Mouse (Mus musculus) limb, embryonic 10.5 days (tissue): ENCODE measurements around the gene Tlcd1. TPM values are rescaled to one million over a fixed set of nuclear protein-coding genes. Genes with fewer than 3 reads are reported as not detected.

Experiments used
- DNase-seq: peaks from one replicate; pipeline ENCODE4 v3.0.0-alpha.2; 2017; ENCODE audit warnings: low spot score
- H3K27ac ChIP-seq: fragments of 300-500 bp; sonication (generic); 2 replicates; pipeline ENCODE4 v1.5.1; 2016; ENCODE audit warnings: mild to moderate bottlenecking
- H3K27me3 ChIP-seq: fragments of 300-500 bp; sonication (generic); 2 replicates; pipeline ENCODE4 v1.6.1; 2016; ENCODE audit warnings: low read depth, mild to moderate bottlenecking; ENCODE audit not compliant: poor library complexity, severe bottlenecking
- H3K36me3 ChIP-seq: fragments of 300-500 bp; sonication (generic); 2 replicates; pipeline ENCODE4 v1.6.1; 2016; ENCODE audit warnings: mild to moderate bottlenecking, moderate library complexity
- H3K4me1 ChIP-seq: fragments of 300-500 bp; sonication (generic); 2 replicates; pipeline ENCODE4 v1.6.1; 2016
- H3K4me3 ChIP-seq: fragments of 300-500 bp; sonication (generic); 2 replicates; pipeline ENCODE4 v1.5.1; 2016; ENCODE audit warnings: mild to moderate bottlenecking, moderate library complexity
- H3K9me3 ChIP-seq: fragments of 300-500 bp; sonication (generic); replicated peaks from 2 replicates; pipeline ENCODE4 v1.6.1; 2016; ENCODE audit warnings: mild to moderate bottlenecking
- WGBS: fragments of 180-500 bp; shearing (Covaris S2); methylation state at CpG from one replicate; pipeline ENCODE4 v1.1.7; 2016; 5-methylcytosine and 5-hydroxymethylcytosine counted together
- polyA plus RNA-seq: library from polyadenylated mRNA; unstranded; fragments of >200 nt; fragmentation: Nextera tagmentation; extraction: Ambion mirVana; gene quantifications from 2 replicates; pipeline ENCODE4 v1.2.1, GENCODE M21; 2016

The Tlcd1 gene
- polyA plus RNA-seq, 1 experiment from 2014 or later = 10.0 TPM

DNA sequence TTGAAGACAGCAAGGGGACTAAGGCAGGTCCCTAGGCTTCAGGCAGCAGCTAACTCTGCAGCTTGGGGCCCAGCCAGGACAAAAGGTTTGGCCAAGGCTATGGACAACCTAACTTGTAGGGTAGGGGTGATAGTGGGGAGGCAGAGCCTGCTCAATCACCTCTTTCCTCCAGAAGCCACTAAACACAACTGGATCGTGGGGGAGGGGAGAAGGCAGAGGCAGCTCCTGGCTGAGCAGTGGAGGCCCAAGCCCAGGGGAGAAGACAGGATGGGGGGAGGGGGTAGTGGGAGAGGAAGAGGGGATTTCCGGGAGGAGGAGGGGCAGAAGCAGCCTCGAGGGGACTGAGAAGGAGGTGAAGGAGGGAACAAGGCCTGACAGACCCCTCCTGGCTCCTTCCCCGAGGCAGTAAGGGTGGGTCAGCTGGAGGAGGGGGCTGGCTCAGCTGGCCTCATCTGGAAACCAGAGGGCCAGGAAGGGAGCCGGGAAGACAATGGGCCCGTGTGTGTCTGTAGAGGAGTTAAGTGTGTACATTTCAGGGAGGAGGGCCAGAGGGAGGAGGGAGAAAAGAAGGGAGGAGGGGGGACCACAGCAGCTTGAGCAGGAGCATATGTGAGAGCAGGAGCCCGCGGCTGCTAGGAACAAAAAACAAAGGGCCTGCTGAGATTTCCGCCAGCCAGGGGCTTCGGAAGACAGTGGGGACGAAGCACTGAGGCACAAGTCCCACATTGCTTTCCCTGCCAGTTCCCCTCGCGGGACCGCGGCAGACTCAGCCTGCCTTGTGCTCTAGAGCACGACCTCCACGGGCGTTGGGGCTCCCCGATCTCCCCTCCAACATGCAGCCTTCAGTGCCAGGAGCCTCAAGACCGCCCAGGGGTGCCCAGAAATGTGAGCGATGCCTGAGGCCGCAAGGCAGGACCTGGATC, 12.6 kb upstream of the Tlcd1 start:
- Histone ChIP-seq H3K4me3 (peak overlapping the region; percentile 98), H3K9me3 (no peaks in the 10 kb centered on the region), H3K27me3 (0 out of 2 replicates have a peak, but pooled peaks cover 4% of the 10 kb centered on the region), H3K36me3 (peaks cover 63% of the 10 kb centered on the region), H3K27ac (peak overlapping the region; percentile 99), H3K4me1 (peaks cover 51% of the 10 kb centered on the region)
- WGBS = under 1% methylated on average over 22 of the region's 22 CpGs
- peak; percentile 88 for DNase-seq

DNA sequence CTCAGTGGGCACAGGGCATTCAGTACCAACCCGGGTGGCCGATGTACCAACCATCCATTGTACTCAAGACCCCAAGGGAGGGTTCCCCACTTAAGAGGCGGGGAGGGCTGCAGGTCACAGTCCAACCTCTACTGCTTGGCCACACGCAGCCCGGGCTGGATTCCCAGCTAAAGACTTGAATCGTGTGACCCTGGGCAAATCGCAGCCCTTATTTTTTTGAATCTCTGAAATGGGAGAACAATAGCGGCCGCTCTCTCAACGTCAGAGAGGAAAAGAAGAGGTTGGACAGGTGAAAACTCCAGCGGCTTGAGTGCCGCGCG, 11.9 kb upstream of the Tlcd1 start:
- Histone ChIP-seq H3K27ac (peak overlapping the region; percentile 99), H3K36me3 (peaks cover 56% of the 10 kb centered on the region), H3K27me3 (0 out of 2 replicates have a peak, but pooled peaks cover 4% of the 10 kb centered on the region), H3K9me3 (no peaks in the 10 kb centered on the region), H3K4me1 (peaks cover 50% of the 10 kb centered on the region), H3K4me3 (peak overlapping the region; percentile 98)
- WGBS = 0% methylated on average over 14 of the region's 14 CpGs
- no peak for DNase-seq

DNA sequence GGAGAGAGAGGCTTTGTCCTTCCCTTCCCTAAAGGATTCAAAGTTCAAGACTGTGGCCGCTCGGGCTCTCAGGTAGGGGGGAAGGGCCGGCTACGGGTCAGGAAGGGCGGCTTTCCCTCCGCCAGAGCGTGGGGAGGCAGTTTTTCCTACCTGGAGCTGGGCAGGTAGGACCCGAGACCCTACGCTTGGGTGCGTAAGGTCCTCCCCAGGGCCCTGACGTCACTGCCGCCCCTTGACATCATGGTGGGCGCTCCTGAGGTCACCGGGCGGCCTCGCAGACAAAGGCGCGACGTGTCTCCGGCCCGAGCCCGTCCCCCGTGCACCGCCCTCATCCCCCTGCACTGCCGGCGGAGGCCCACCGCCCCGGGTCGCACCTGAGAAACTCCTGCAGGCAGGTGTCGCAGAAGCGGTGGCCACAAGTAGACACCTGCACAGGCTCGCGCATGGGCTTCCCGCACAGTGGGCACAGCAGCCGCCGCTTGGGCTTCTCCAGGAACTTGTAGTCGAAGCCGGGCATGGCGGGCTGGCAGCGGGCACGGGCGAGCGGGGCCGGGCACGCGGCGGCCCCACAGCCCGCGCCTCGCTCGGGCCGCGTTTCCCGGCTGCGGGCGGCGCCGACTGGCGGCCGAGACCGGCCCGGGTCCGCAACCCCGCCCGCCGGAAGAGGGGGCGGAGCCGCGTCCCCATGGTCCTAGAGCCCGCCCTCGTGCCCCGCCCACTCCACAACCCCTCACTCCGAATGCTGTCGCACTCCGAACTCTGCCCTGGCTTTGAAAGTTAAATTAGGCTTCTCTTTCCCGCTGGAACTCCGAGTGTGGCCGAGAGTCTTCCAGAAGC, 11.4 kb upstream of the Tlcd1 start, which contains the start of gene Traf4:
Traf4 (minus strand) TSS at position 666 of the 837 bp plus-strand sequence.
- Histone ChIP-seq H3K27me3 (0 out of 2 replicates have a peak, but pooled peaks cover 4% of the 10 kb centered on the region), H3K9me3 (no peaks in the 10 kb centered on the region), H3K36me3 (peaks cover 51% of the 10 kb centered on the region), H3K27ac (peak within 1 kb of the TSS; percentile 99), H3K4me1 (peaks cover 48% of the 10 kb centered on the region), H3K4me3 (peak within 1 kb of the TSS; percentile 98)
- WGBS = under 1% methylated on average over 78 of the region's 78 CpGs
- DNase-seq = peak; percentile 94

DNA sequence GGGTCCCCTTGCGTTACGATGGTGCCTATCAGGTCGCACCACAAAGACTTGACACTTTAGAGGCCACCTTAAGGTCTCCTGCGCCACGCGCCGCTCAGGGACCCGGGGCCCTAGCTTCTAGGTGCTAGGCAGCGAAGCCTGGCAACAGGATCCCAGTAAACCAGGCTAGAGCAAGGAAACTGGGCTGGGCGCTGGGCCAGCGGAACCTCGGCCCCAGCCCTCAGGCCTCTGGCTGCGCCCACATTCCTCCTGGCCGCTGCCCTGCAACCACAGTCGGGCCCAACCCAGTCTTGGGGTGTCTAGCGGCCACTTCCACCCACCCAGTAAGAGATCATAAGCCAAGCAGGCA, 10.8 kb upstream of the Tlcd1 start:
- H3K9me3 ChIP-seq = no peaks in the 10 kb centered on the region
- H3K36me3 ChIP-seq = peaks cover 51% of the 10 kb centered on the region
- peak overlapping the region; percentile 98 for H3K4me3 ChIP-seq
- peaks cover 48% of the 10 kb centered on the region for H3K4me1 ChIP-seq
- no peak for DNase-seq
- peak overlapping the region; percentile 99 for H3K27ac ChIP-seq
- 0 out of 2 replicates have a peak, but pooled peaks cover 4% of the 10 kb centered on the region for H3K27me3 ChIP-seq
- WGBS = 5% methylated on average over 16 of the region's 16 CpGs

DNA sequence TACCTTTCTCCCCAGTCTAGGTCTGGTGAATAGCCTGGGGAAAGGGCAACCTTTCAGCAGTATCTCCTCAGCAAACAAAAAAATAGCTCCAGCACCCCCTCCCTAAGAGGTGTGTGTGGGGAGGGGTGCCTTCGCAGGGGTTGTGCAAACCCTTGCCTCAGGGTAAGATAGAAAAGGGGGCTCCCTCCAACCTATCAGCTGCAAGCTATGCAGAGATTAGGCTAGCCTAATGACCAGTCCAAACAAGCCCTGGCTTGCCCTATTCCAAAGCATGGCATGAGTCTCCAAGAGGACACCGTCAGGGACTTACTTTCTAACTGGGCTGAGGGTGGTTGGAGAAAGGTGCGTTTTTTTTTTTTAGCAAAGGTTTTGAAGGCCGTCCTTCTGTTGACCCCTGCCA, 10.3 kb upstream of the Tlcd1 start:
- WGBS = 40% methylated on average over 4 of the region's 4 CpGs
- H3K27ac ChIP-seq = peak overlapping the region; percentile 99
- H3K36me3 ChIP-seq = peaks cover 51% of the 10 kb centered on the region
- DNase-seq = no peak
- H3K4me1 ChIP-seq = peaks cover 46% of the 10 kb centered on the region
- peak overlapping the region; percentile 98 for H3K4me3 ChIP-seq
- H3K9me3 ChIP-seq = no peaks in the 10 kb centered on the region
- H3K27me3 ChIP-seq = 0 out of 2 replicates have a peak, but pooled peaks cover 4% of the 10 kb centered on the region

DNA sequence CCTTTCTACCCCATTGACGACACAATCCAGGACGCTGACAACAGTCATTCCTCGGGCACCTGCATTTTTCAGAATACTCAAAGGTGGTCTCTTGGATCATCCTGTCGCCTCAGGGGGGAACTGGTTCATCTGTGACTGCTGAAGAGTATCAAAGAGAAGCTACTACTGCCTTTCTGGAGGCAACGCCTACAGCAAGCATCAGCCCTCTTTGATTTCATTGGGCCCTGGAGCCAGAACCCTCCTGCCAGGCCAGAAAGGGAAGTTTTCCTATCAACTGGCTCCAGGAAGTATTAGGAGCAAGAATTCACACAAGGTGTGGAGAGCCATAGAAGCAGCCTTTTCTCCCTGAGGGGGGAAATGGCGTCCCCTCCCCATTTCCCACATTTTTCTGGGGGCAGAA, 9.9 kb upstream of the Tlcd1 start:
- H3K27ac ChIP-seq = peak overlapping the region; percentile 15; the same call in 1 of the 2 replicates
- no peak for DNase-seq
- H3K4me1 ChIP-seq = peaks cover 43% of the 10 kb centered on the region
- peaks cover 50% of the 10 kb centered on the region for H3K36me3 ChIP-seq
- 0 out of 2 replicates have a peak, but pooled peaks cover 4% of the 10 kb centered on the region for H3K27me3 ChIP-seq
- H3K9me3 ChIP-seq = no peaks in the 10 kb centered on the region
- H3K4me3 ChIP-seq = no peak overlapping the region
- 61% methylated on average over 6 of the region's 6 CpGs for WGBS

DNA sequence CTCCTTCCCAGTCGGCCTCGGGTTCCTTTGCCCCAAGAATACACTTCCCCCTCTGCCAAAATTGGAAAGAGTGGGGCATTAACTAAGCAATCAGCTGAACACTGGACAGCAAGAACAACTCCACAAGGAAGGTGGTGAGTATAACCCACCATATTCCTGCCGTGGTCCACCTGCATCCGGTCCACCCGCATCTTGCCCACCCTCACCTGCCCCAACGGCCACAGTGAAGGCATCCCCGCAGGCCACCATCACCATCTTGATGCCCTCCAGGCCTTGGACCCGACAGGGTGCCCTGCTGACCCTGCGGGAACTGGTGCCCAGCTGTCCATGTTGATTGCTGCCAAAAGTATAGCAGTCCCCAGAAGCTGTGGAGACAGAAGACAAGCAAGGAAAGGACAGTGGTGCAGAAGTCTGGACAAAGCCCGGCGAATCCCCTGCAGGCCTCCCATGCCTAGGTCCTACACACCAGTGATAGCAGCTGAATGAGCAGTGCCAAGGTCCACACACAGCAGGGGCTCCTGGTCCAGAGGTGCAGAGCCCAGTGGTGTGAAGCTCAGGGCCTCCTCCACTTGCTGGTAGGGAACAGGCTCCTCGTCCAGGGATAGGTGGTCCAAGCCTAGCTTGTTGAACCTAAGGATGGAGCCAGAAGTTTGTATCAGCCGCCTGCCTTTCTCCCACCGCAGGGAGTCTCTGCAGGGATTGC, 9.1 kb upstream of the Tlcd1 start:
- H3K27ac ChIP-seq = 0 out of 2 replicates have a peak overlapping the region, but pooled peaks have one; percentile 7
- H3K36me3 ChIP-seq = peaks cover 50% of the 10 kb centered on the region
- no peak for DNase-seq
- 0 out of 2 replicates have a peak, but pooled peaks cover 4% of the 10 kb centered on the region for H3K27me3 ChIP-seq
- H3K4me1 ChIP-seq = peaks cover 36% of the 10 kb centered on the region
- H3K4me3 ChIP-seq = no peak overlapping the region
- WGBS = 89% methylated on average over 14 of the region's 14 CpGs
- H3K9me3 ChIP-seq = no peaks in the 10 kb centered on the region

DNA sequence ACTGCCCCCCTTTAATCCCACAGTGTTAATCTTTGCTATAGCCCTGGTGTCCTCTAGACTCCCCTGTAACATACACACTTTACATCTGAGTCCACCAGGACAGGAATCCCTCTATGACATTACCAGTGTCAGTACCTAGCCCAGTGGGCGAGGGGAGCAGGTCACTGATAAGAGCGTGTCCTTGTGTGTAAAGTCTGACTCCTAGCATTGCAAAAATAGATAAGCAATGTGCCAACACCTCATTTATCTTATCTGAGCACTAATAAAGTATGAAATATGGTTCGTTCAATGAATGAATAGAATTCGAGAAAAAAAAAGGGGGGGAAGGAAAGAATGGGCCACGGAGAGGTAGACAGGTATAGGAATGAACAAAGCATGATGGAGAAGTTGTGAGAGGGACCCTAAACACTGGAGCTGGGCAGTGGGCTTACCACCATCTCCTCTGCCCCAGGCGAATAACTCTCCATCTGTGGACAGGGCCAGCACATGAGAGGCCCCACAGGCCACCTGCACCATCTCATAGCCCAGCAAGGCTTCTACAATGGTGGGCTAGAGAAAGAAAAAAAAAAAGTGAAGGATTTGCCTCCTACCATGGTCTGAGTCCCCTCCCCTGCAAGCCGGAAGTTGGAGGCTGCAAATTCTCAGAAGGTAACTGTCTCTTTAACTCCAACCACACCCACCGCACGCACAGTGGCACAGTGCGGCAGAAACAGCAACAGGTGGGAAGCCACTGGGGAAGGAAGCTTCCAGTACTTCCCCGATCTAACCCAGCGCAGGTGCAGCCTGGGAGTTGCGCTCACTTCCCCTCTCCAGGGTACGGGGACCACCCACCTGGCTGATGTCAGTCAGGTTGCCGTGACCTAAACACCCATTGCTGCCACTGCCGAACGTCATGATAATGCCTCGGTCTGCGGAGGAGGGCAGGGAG, 7.7 kb upstream of the Tlcd1 start:
- Histone ChIP-seq H3K4me1 (peaks cover 22% of the 10 kb centered on the region), H3K27ac (no peak overlapping the region), H3K36me3 (peaks cover 42% of the 10 kb centered on the region), H3K9me3 (no peaks in the 10 kb centered on the region), H3K27me3 (0 out of 2 replicates have a peak, but pooled peaks cover 4% of the 10 kb centered on the region), H3K4me3 (no peak overlapping the region)
- 65% methylated on average over 19 of the region's 19 CpGs for whole genome bisulfite sequencing
- no peak for DNase-seq

DNA sequence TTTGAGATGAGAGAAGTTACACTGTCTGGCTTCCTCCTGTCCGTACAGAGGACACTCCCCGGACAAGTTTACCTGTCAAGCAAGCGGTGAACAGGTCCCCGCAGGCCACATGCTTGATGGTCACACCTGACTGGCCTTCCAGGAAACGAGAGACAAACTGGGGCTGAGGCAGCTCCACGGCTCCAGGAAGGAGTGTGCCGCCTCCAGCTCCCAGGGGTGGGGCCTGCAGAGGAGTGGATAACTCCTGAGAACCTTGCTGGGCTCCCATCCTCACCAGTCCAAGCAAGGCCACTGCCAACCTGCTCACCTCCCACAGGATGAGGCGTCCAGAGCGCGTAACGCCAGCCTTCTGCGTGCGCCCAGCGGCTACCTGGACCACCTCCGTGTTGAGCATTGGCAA, 6.2 kb upstream of the Tlcd1 start:
- Histone ChIP-seq H3K9me3 (no peaks in the 10 kb centered on the region), H3K27me3 (0 out of 2 replicates have a peak, but pooled peaks cover 4% of the 10 kb centered on the region), H3K4me3 (no peak overlapping the region), H3K27ac (no peak overlapping the region), H3K36me3 (peaks cover 36% of the 10 kb centered on the region), H3K4me1 (peaks cover 21% of the 10 kb centered on the region)
- no peak for DNase-seq
- 92% methylated on average over 15 of the region's 15 CpGs for WGBS

DNA sequence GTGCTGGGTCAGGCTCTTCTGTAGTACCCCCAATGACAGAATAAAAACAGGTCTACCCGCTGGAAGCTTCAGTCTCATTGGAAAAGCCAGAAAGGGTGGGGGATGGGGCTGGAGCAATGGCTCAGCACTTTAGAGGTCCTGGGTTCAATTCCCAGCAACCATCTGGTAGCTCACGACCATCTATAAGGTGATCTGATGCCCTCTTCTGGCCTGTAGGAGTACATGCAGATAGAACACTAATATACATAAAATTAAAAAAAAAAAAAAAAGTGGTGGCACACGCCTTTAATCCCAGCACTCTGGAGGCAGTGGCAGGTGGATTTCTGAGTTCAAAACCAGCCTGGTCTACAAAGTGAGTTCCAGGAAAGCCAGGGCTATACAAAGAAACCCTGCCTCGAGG, 5.2 kb upstream of the Tlcd1 start:
- Histone ChIP-seq H3K9me3 (no peaks in the 10 kb centered on the region), H3K36me3 (peaks cover 36% of the 10 kb centered on the region), H3K4me1 (peaks cover 17% of the 10 kb centered on the region), H3K4me3 (no peak overlapping the region), H3K27me3 (0 out of 2 replicates have a peak, but pooled peaks cover 4% of the 10 kb centered on the region), H3K27ac (no peak overlapping the region)
- WGBS = 85% methylated on average over 4 of the region's 4 CpGs
- DNase-seq = no peak

DNA sequence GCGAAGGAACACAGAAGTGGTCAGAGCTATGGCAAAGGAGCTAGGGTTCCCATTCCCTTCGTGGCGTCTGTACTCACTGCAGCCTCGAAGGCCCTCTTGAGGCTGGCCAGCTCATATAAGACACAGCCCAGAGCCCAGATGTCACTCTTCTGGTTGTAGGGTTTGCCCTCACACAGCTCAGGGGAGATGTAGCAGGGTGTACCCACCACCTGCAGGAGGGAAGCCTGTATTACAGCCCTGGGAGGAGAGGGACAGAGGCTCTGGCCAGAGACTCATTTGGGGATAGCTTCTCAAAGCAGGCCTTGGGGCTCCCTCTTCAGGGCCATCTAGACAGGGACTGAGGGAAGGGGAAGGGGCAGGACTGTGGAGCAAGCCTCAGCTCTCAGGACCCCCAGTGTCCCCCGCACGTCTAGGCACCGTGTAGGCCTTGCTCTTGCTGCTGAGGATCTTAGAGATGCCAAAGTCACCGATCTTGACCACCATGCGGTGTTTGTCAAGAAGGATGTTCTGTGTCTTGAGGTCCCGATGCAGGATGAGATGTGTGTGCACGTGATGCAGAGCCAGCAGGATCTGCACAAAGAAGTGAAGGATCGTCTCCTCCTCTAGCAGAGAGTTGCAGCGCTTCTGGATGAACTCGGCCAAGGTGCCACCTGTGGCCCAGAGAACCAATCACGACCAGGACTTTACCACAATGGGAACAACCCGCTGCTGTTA, 4.3 kb upstream of the Tlcd1 start:
- Histone ChIP-seq H3K9me3 (no peaks in the 10 kb centered on the region), H3K27me3 (0 out of 2 replicates have a peak, but pooled peaks cover 3% of the 10 kb centered on the region), H3K36me3 (peaks cover 35% of the 10 kb centered on the region), H3K4me1 (peaks cover 17% of the 10 kb centered on the region), H3K4me3 (no peak overlapping the region), H3K27ac (no peak overlapping the region)
- DNase-seq = no peak
- WGBS = 81% methylated on average over 16 of the region's 16 CpGs
